Mouse (Mus musculus): ENCODE data around the gene Slc25a19. TPM values are rescaled to one million over a fixed set of nuclear protein-coding genes. Genes with fewer than 3 reads are reported as not detected.

Slc25a19 gene
- 100 to 1,000 TPM; 105 to 108 TPM for total RNA-seq (2023)

GRCm38 (mm10) chr11:115627705-115628464, at the start of gene Slc25a19:
Slc25a19 (minus strand) TSS chr11:115628295.

GRCm38 (mm10) chr11:115612410-115613137, 15.5 kb downstream of the Slc25a19 start, which contains the start of gene Mif4gd:
Mif4gd (minus strand) TSS chr11:115612969.

DNA sequence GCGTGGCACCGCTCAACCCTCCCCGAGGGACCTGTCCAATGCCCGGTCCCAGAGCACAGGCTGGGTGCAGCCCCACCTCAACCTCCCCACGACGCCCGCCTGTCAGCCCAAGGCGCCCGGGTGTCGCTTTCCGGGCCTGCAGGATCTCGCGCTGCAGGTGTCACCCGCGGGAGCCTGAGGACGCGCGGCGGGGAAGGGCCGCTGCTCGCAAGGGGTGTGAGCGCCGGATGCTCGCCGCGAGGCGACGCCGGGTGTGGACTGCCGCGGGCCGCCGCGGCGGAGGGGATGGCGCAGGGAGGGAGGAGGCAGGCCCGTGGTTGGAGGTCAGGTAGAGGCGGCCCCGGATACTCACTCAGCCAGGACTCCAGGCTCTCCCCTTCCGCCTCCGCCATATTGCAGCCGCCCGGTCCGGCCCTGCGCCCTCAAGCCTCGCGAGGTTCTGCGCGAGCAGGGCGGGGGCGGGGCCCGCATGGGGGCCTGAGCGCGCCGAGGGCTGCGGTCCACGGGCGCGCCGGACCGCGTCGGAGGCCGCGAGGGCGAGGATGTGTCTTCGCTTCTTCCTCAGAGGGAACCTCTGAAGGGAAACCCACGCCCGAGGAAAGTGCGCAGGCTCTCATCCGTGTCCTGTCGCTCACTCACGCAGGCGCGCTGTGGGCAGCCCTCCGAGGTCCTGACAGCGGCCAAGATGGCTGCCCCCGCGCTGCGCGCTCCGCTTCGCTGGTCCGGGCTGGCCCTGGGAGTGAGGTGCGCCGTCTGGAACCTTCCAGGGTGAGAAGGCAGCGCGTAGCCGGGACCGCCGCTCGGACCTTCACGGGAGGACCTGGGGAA, 24.4 kb downstream of the Slc25a19 start, which contains the start of the genes Mrps7 and Gga3:
Gene Mrps7, plus strand, starts transcription at position 450 of the 828 bp plus-strand sequence.
Gene Gga3, minus strand, starts transcription at position 576 of the 828 bp plus-strand sequence.

Other genes starting within 250 kb of the Slc25a19 start
- not detected for gene Cdr2l, start 246.4 kb downstream of the Slc25a19 start, total RNA-seq (2023)
- 10 to 100 TPM; 45.7 to 47.3 TPM for gene Mrpl58, start 224.5 kb downstream of the Slc25a19 start, total RNA-seq (2023)
- gene Atp5h, start 208.3 kb downstream of the Slc25a19 start, total RNA-seq (2023): 100 to 1,000 TPM; 178 to 191 TPM
- 10 to 100 TPM; 45.6 to 46.5 TPM for gene Kctd2, start 208.2 kb downstream of the Slc25a19 start, total RNA-seq (2023)
- not detected for gene Trim80, start 187.8 kb downstream of the Slc25a19 start, total RNA-seq (2023)
- gene Slc16a5, start 165.8 kb downstream of the Slc25a19 start, total RNA-seq (2023): not detected
- gene Armc7, start 152.6 kb downstream of the Slc25a19 start, total RNA-seq (2023): 10 to 100 TPM; 12.8 to 17.2 TPM
- gene Nt5c, start 136.4 kb downstream of the Slc25a19 start, total RNA-seq (2023): 10 to 100 TPM; 80.8 to 91.6 TPM
- 100 to 1,000 TPM; 204 to 206 TPM for gene Jpt1, start 113.9 kb downstream of the Slc25a19 start, total RNA-seq (2023)
- gene Sumo2, start 92.0 kb downstream of the Slc25a19 start, total RNA-seq (2023): 100 to 1,000 TPM; 259 to 284 TPM
- gene Nup85, start 63.9 kb downstream of the Slc25a19 start, total RNA-seq (2023): 10 to 100 TPM; 72.6 to 89.3 TPM
- 10 to 100 TPM; 37.1 to 38.6 TPM for gene Mrps7, start 24.4 kb downstream of the Slc25a19 start, total RNA-seq (2023)
- 100 to 1,000 TPM; 103 to 115 TPM for gene Gga3, start 24.2 kb downstream of the Slc25a19 start, total RNA-seq (2023)
- 100 to 1,000 TPM; 267 to 291 TPM for gene Mif4gd, start 15.3 kb downstream of the Slc25a19 start, total RNA-seq (2023)
- gene Grb2, start 80.3 kb upstream of the Slc25a19 start, total RNA-seq (2023): 100 to 1,000 TPM; 340 to 343 TPM
- 10 to 100 TPM; 52.9 to 61.8 TPM for gene Tmem94, start 137.1 kb upstream of the Slc25a19 start, total RNA-seq (2023)
- gene Caskin2, start 185.3 kb upstream of the Slc25a19 start, total RNA-seq (2023): 1 to 10 TPM; 5.3 to 5.8 TPM
- 10 to 100 TPM; 32.6 to 36.5 TPM for gene Tsen54, start 186.4 kb upstream of the Slc25a19 start, total RNA-seq (2023)
- 10 to 100 TPM; 29.6 to 31.4 TPM for gene Llgl2, start 195.8 kb upstream of the Slc25a19 start, total RNA-seq (2023)
- under 1 TPM; 0.18 to 0.67 TPM for gene Myo15b, start 230.1 kb upstream of the Slc25a19 start, total RNA-seq (2023)